Mouse (Mus musculus): ENCODE results near the gene Sap30l. TPM values are rescaled to one million over a fixed set of nuclear protein-coding genes. Genes with fewer than 3 reads are reported as not detected.

Sap30l gene
- polyA plus RNA-seq (2012; rRNA removed): 8.3 and 8.7 TPM in 2 replicates

GRCm38 (mm10) chr11:57800971-57801765 is at the start of gene Sap30l:
Sap30l (plus strand) TSS chr11:57801637.

GRCm38 (mm10) chr11:57832552-57833201 is 31.2 kb downstream of the Sap30l start, which contains the start of gene Hand1:
Hand1 (minus strand) TSS chr11:57832818.

Other genes starting within 250 kb of the Sap30l start
- 7.5 TPM in 2 replicates for gene Galnt10, start 156.2 kb upstream of the Sap30l start, polyA plus RNA-seq (2012; rRNA removed)
- 0.06 and 0.08 TPM in 2 replicates for gene Hand1, start 31.2 kb downstream of the Sap30l start, polyA plus RNA-seq (2012; rRNA removed)
- gene Larp1, start 207.4 kb downstream of the Sap30l start, polyA plus RNA-seq (2012; rRNA removed): 15.2 and 19.5 TPM in 2 replicates